Mouse (Mus musculus): ENCODE data around the gene Uggt1. TPM values are rescaled to one million over a fixed set of nuclear protein-coding genes. Genes with fewer than 3 reads are reported as not detected.

Gene Uggt1
- polyA plus RNA-seq, 2 experiments = 5.8 to 25.5 TPM

DNA sequence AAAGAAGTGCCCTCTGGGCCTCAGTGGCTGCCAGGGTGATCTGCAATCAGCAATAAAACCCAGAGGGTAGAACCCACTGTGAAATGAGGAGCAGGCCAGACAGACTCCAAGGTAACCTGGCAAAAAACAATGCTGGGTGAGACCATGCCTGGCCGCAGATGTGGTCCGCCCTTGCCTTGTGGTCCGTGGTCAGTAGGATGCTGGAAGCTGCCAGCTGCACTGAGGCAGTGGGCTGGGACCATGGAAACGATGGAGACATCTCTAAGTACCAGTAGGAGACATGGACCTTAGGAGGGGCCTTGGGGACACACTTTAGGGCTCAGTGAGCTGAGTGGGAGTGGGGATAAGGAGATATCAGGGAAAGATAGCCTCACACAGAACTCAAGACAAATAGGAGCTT is 112.3 kb downstream of the Uggt1 start:
- TF ChIP-seq EP300 (IDR thresholded peaks at IDR 0.05; ENCODE audit: low read depth) (no peak), CTCF (IDR thresholded peaks at IDR 0.05; ENCODE audit: low read depth) (no peak)
- WGBS (ENCODE audit: insufficient replicate concordance) = 52% methylated on average over 4 of the region's 4 CpGs
- peaks cover 37 to 44% of the 10 kb centered on the region in 2 experiments for H3K4me1 ChIP-seq (replicated peaks; ENCODE audit: control insufficient read depth in 2 of 2, insufficient read depth in 2 of 2, low read length in 1 of 2)
- peak overlapping the region; percentile 63 for H3K4me2 ChIP-seq (ENCODE audit: low read depth)
- H3K36me3 ChIP-seq (replicated peaks; ENCODE audit: control insufficient read depth, insufficient read depth, low read depth) = no peaks in the 10 kb centered on the region
- peak overlapping the region; percentile 54 for H3K27ac ChIP-seq
- DNase-seq (ENCODE audit: low read depth in 3 of 3, low spot score in 3 of 3) (no peak), ATAC-seq (ENCODE audit: insufficient read depth) (no peak)
- no peaks in the 10 kb centered on the region for H3K27me3 ChIP-seq (ENCODE audit: control insufficient read depth, insufficient read depth, low read length)
- H3K4me3 ChIP-seq (ENCODE audit: insufficient read depth in 1 of 2, low read depth in 2 of 2, low read length in 2 of 2) = peak overlapping the region; percentile 30 to 35
- H3K9me3 ChIP-seq (ENCODE audit: control insufficient read depth, low read length) = no peaks in the 10 kb centered on the region
- H3K9ac ChIP-seq (replicated peaks) = peak overlapping the region; percentile 51

DNA sequence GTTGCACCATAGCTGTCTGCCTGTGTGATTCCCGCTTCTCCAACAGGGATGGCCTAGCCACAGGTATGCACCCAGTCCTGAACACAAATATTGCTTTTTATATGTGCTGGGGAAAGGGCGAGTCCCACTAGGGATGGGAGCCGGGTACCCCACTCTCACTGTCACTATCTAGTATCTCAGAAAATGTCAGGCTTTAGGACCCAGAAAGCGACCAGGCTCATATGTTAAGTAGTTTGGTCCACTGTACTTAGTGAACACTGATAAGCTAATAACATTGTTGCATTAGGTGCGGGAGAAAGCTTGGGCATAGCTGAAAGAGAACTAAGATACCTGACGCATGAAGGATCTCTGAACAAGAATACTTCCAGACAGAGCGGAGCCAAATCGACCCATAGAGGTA is 112.8 kb downstream of the Uggt1 start:
- H3K9me3 ChIP-seq (ENCODE audit: control insufficient read depth, low read length) = no peaks in the 10 kb centered on the region
- DNase-seq (ENCODE audit: low read depth in 3 of 3, low spot score in 3 of 3) (peak in 2 of 3 experiments; percentile 51 to 58), ATAC-seq (ENCODE audit: insufficient read depth) (peak; percentile 45; the same call in 1 of the 2 replicates)
- H3K27ac ChIP-seq = peak overlapping the region; percentile 71
- peak overlapping the region; percentile 51 for H3K9ac ChIP-seq (replicated peaks)
- TF ChIP-seq EP300 (IDR thresholded peaks at IDR 0.05; ENCODE audit: low read depth) = no peak
- TF ChIP-seq CTCF (IDR thresholded peaks at IDR 0.05; ENCODE audit: low read depth) = no peak
- no peaks in the 10 kb centered on the region for H3K27me3 ChIP-seq (ENCODE audit: control insufficient read depth, insufficient read depth, low read length)
- no peaks in the 10 kb centered on the region for H3K36me3 ChIP-seq (replicated peaks; ENCODE audit: control insufficient read depth, insufficient read depth, low read depth)
- peaks cover 37 to 46% of the 10 kb centered on the region in 2 experiments for H3K4me1 ChIP-seq (replicated peaks; ENCODE audit: control insufficient read depth in 2 of 2, insufficient read depth in 2 of 2, low read length in 1 of 2)
- H3K4me3 ChIP-seq (ENCODE audit: insufficient read depth in 1 of 2, low read depth in 2 of 2, low read length in 2 of 2) = peak overlapping the region; percentile 30 to 35
- 39% methylated on average over 8 of the region's 8 CpGs for WGBS (ENCODE audit: insufficient replicate concordance)
- peak overlapping the region; percentile 63 for H3K4me2 ChIP-seq (ENCODE audit: low read depth)

DNA sequence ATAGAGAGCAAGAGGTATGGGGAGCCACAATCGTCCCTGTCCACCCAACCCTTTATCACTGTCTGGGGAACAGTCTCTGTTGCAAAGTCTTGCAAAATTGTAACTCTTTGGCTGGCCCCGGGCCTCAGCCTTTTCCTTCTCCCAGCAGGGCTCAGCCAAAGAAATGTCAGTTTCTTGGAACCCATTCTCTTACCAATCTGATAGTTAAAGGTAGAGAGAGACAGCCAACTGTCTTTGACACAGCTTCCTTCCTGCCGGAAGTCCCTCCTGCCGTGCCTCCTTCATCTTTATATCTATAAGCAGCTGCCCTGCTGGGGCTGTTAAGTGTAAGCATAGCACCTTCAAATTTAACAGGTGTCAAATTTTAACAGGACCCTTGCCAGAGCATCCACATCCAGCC is 113.4 kb downstream of the Uggt1 start:
- WGBS (ENCODE audit: insufficient replicate concordance) = 7% methylated on average over 4 of the region's 4 CpGs
- DNase-seq (ENCODE audit: low read depth in 3 of 3, low spot score in 3 of 3) (no peak), ATAC-seq (ENCODE audit: insufficient read depth) (no peak)
- Histone ChIP-seq H3K9me3 (ENCODE audit: control insufficient read depth, low read length) (no peaks in the 10 kb centered on the region), H3K36me3 (replicated peaks; ENCODE audit: control insufficient read depth, insufficient read depth, low read depth) (no peaks in the 10 kb centered on the region), H3K9ac (replicated peaks) (peak overlapping the region; percentile 6; the same call in 1 of the 2 replicates), H3K4me2 (ENCODE audit: low read depth) (peak overlapping the region; percentile 63), H3K4me3 (ENCODE audit: insufficient read depth in 1 of 2, low read depth in 2 of 2, low read length in 2 of 2) (no peak overlapping the region), H3K4me1 (replicated peaks; ENCODE audit: control insufficient read depth in 2 of 2, insufficient read depth in 2 of 2, low read length in 1 of 2) (peaks cover 37 to 47% of the 10 kb centered on the region in 2 experiments), H3K27ac (peak overlapping the region; percentile 71), H3K27me3 (ENCODE audit: control insufficient read depth, insufficient read depth, low read length) (no peaks in the 10 kb centered on the region)
- TF ChIP-seq CTCF (IDR thresholded peaks at IDR 0.05; ENCODE audit: low read depth) (no peak), EP300 (IDR thresholded peaks at IDR 0.05; ENCODE audit: low read depth) (no peak)

DNA sequence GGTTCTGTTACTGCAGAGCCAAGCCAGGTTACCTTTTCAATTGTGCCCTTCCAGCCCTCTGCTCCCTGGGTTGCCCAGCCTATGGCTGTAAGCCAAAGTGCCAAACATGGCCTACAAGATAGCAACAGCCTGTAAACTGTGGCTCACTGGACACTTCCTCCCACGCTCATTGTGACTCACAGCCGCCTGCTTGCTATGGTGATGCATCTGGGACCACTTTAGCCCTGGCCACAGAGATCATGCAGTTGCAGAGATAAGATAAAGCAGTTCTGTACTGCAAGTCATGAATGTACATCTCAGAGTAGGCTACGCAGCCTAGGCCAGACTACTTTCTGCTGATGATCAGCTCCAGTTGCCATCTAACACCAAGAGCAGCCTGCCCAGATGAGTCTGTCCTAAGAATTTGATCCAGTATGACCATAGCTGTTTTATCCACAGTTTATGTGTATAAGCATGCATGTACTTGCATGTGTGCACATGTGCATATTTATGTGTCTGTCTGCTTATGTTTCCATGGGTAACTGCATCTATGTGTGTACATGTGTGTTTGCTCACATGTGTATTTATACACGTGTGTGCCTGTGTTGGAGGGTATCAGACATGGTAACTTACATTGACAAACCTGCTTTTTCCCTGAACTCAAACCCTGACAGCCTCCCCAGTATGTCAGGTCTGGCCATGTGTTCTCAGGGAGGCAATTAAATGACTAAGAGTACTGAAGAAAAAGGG is 114.0 kb downstream of the Uggt1 start:
- H3K27ac ChIP-seq = peak overlapping the region; percentile 71
- peak overlapping the region; percentile 35 for H3K9ac ChIP-seq (replicated peaks)
- 18% methylated on average over 4 of the region's 4 CpGs for WGBS (ENCODE audit: insufficient replicate concordance)
- H3K36me3 ChIP-seq (replicated peaks; ENCODE audit: control insufficient read depth, insufficient read depth, low read depth) = no peaks in the 10 kb centered on the region
- no peaks in the 10 kb centered on the region for H3K27me3 ChIP-seq (ENCODE audit: control insufficient read depth, insufficient read depth, low read length)
- DNase-seq (ENCODE audit: low read depth in 3 of 3, low spot score in 3 of 3) (peak; percentile 74 to 75 (median 75)), ATAC-seq (ENCODE audit: insufficient read depth) (peak; percentile 89)
- peaks cover 37 to 49% of the 10 kb centered on the region in 2 experiments for H3K4me1 ChIP-seq (replicated peaks; ENCODE audit: control insufficient read depth in 2 of 2, insufficient read depth in 2 of 2, low read length in 1 of 2)
- H3K4me2 ChIP-seq (ENCODE audit: low read depth) = peak overlapping the region; percentile 63
- H3K4me3 ChIP-seq (ENCODE audit: insufficient read depth in 1 of 2, low read depth in 2 of 2, low read length in 2 of 2) = no peak overlapping the region
- TF ChIP-seq EP300 (IDR thresholded peaks at IDR 0.05; ENCODE audit: low read depth) (peak; percentile 90), CTCF (IDR thresholded peaks at IDR 0.05; ENCODE audit: low read depth) (no peak)
- no peaks in the 10 kb centered on the region for H3K9me3 ChIP-seq (ENCODE audit: control insufficient read depth, low read length)

GRCm38 (mm10) chr1:36129881-36130280 is 114.6 kb downstream of the Uggt1 start:
- H3K9me3 ChIP-seq (ENCODE audit: control insufficient read depth, low read length) = no peaks in the 10 kb centered on the region
- no peaks in the 10 kb centered on the region for H3K36me3 ChIP-seq (replicated peaks; ENCODE audit: control insufficient read depth, insufficient read depth, low read depth)
- H3K27ac ChIP-seq = peak overlapping the region; percentile 71
- peaks cover 37 to 49% of the 10 kb centered on the region in 2 experiments for H3K4me1 ChIP-seq (replicated peaks; ENCODE audit: control insufficient read depth in 2 of 2, insufficient read depth in 2 of 2, low read length in 1 of 2)
- peak overlapping the region; percentile 35 for H3K9ac ChIP-seq (replicated peaks)
- no peak for DNase-seq (ENCODE audit: low read depth in 3 of 3, low spot score in 3 of 3)
- H3K27me3 ChIP-seq (ENCODE audit: control insufficient read depth, insufficient read depth, low read length) = no peaks in the 10 kb centered on the region
- H3K4me2 ChIP-seq (ENCODE audit: low read depth) = peak overlapping the region; percentile 63
- ATAC-seq (ENCODE audit: insufficient read depth) = peak; percentile 8; the same call in 1 of the 2 replicates
- 77% methylated on average over 8 of the region's 8 CpGs for WGBS (ENCODE audit: insufficient replicate concordance)
- TF ChIP-seq CTCF (IDR thresholded peaks at IDR 0.05; ENCODE audit: low read depth) (no peak), EP300 (IDR thresholded peaks at IDR 0.05; ENCODE audit: low read depth) (no peak)
- H3K4me3 ChIP-seq (ENCODE audit: insufficient read depth in 1 of 2, low read depth in 2 of 2, low read length in 2 of 2) = no peak overlapping the region

All from liver, embryonic 14.5 days (tissue).